Mouse (Mus musculus) forebrain, embryonic 14.5 days (tissue): ENCODE data around the gene Klf7. TPM values are rescaled to one million over a fixed set of nuclear protein-coding genes. Genes with fewer than 3 reads are reported as not detected.
A peak's percentile ranks its signal among the peaks of the same experiment; 100 is the strongest.

Experiments used
- ATAC-seq: fragments of 200-750 bp; cut with Nextera tagmentation; 2 replicates; pipeline ENCODE4 v1.8.0; 2017; ENCODE audit warnings: mild to moderate bottlenecking, moderate library complexity
- DNase-seq: peaks from one replicate; pipeline ENCODE4 v3.0.0-alpha.2; 2015; ENCODE audit warnings: low spot score
- H3K27ac ChIP-seq: fragments of 300-500 bp; sonication (generic); 2 replicates; pipeline ENCODE4 v1.5.1; 2014; ENCODE audit warnings: low read depth, mild to moderate bottlenecking, control low read depth, low read length, moderate library complexity
- H3K27me3 ChIP-seq: fragments of 300-500 bp; sonication (generic); replicated peaks from 2 replicates; pipeline ENCODE4 v1.6.1; 2014; ENCODE audit warnings: low read length, control low read depth, mixed read lengths; ENCODE audit not compliant: control insufficient read depth, insufficient read depth
- H3K36me3 ChIP-seq: fragments of 300-500 bp; sonication (generic); 2 replicates; pipeline ENCODE4 v1.6.1; 2014; ENCODE audit warnings: low read length, control low read depth; ENCODE audit not compliant: control insufficient read depth, insufficient read depth
- H3K4me1 ChIP-seq: fragments of 300-500 bp; sonication (generic); 2 replicates; pipeline ENCODE4 v1.6.1; 2014; ENCODE audit warnings: antibody characterized with exemption, low read length, control low read depth; ENCODE audit not compliant: control insufficient read depth, insufficient read depth
- H3K4me2 ChIP-seq: fragments of 300-500 bp; sonication (generic); 2 replicates; pipeline ENCODE4 v1.6.1; 2014; ENCODE audit warnings: mild to moderate bottlenecking, control low read depth, low read length
- H3K4me3 ChIP-seq: fragments of 300-500 bp; sonication (generic); 2 replicates; pipeline ENCODE4 v1.5.1; 2014; ENCODE audit warnings: low read depth, low read length, control low read depth
- H3K9ac ChIP-seq: fragments of 300-500 bp; sonication (generic); 2 replicates; pipeline ENCODE4 v1.6.1; 2014; ENCODE audit warnings: mild to moderate bottlenecking, low read length, control low read depth, moderate library complexity
- H3K9me3 ChIP-seq: fragments of 300-500 bp; sonication (generic); replicated peaks from 2 replicates; pipeline ENCODE4 v1.6.1; 2016; ENCODE audit warnings: low read length, control low read depth, mixed read lengths; ENCODE audit not compliant: control insufficient read depth
- WGBS: fragments of 180-500 bp; shearing (Covaris S2); extraction: QIAGEN DNeasy Blood & Tissue Kit; methylation state at CpG from one replicate; pipeline ENCODE4 v1.1.7; 2014; 5-methylcytosine and 5-hydroxymethylcytosine counted together
- polyA plus RNA-seq: library from polyadenylated mRNA; unstranded; fragments of >200 nt; fragmentation: Nextera tagmentation; extraction: Ambion mirVana; gene quantifications from 2 replicates; pipeline ENCODE4 v1.2.1, GENCODE M21; 2014

Gene Klf7
- polyA plus RNA-seq, 1 experiment from 2014 or later = 63.1 TPM

DNA sequence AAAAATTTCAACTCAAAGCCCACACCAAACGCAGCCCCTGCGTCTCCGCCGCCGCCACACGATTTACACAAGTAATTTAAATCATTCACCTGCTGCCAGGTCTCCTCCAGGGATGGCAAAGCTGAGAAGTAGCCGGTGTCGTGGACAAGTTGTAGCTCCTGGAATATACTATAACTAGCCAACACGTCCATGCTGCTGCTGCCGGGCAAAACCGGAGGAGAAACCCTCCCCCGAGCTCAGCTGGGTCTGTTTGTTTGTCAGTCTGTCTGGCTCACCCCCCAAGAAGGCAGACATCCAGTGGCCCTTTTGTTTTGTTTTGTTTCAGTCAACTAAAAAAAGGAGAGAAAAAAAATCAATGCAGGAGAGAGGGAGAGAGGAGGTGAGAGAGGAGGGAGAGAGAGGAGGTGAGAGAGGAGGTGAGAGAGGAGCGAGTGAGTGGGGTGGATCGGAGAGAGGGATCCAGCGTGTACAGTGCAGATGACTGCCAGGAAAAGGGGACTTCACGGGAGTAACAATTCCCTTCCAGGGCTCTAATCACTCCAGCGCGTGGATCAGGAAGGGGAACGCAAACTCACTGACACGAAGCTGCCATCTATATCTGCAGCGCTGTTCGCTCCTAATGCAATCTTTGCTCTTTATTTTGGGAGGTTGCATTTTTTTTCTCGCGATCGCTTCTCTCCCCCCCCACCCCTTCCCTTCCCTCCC, 1.1 kb downstream of the Klf7 start:
- WGBS = under 1% methylated on average over 23 of the region's 25 CpGs
- Histone ChIP-seq H3K36me3 (no peaks in the 10 kb centered on the region), H3K4me1 (peaks cover 25% of the 10 kb centered on the region), H3K4me2 (peak overlapping the region; percentile 59), H3K27me3 (no peaks in the 10 kb centered on the region), H3K27ac (peak overlapping the region; percentile 100), H3K9me3 (no peaks in the 10 kb centered on the region), H3K4me3 (peak overlapping the region; percentile 72), H3K9ac (peak overlapping the region; percentile 91)
- DNase-seq (no peak), ATAC-seq (peak; percentile 52)

DNA sequence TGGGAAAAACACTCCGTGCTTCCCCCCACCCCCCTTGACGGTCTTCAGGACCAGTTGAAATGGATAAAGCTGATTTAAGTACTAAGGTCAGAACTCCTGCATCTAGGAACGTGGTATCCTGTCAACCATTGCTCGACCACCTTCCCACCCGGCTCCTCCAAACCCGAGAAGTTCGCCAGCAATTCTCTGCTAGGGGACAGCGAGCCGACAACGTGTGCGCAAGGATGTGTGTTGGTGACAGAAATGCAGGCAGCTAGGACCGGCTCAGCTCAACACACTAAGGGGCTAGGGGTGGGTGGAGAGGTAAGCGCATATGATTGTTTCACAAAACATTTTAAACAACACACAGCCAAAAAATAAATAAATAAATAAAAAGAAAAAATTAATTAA, 1.7 kb downstream of the Klf7 start:
- Histone ChIP-seq H3K36me3 (no peaks in the 10 kb centered on the region), H3K27ac (peak overlapping the region; percentile 100), H3K4me3 (peak overlapping the region; percentile 72), H3K4me1 (peaks cover 29% of the 10 kb centered on the region), H3K4me2 (peak overlapping the region; percentile 59), H3K9ac (peak overlapping the region; percentile 91), H3K27me3 (no peaks in the 10 kb centered on the region), H3K9me3 (no peaks in the 10 kb centered on the region)
- WGBS = 1% methylated on average over 13 of the region's 13 CpGs
- peak; percentile 69 for DNase-seq
- ATAC-seq = no peak

DNA sequence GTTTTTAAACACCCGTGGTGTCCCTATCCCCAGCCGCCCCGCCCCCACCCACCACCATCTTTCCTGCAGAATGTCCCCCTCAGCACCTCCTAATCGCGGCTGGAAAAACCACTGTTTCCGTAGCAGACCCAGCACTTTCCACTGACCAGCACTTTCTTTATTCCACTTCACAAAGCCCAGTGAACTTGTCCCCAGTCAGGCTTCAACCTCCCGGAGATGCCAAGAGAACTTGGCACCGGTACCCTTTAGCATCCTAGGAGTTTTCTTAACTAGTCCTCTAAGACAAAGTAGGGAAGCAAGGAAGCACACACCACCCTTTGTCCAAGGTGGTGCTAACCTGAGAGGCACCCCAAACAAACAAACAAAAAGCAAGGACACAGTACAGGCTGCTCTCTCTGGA, 2.2 kb downstream of the Klf7 start:
- WGBS = 0% methylated on average over 8 of the region's 8 CpGs
- Histone ChIP-seq H3K4me2 (peak overlapping the region; percentile 59), H3K4me3 (peak overlapping the region; percentile 72), H3K4me1 (peaks cover 29% of the 10 kb centered on the region), H3K9ac (peak overlapping the region; percentile 91), H3K9me3 (no peaks in the 10 kb centered on the region), H3K27me3 (no peaks in the 10 kb centered on the region), H3K27ac (peak overlapping the region; percentile 100), H3K36me3 (no peaks in the 10 kb centered on the region)
- ATAC-seq (no peak), DNase-seq (peak; percentile 38)

DNA sequence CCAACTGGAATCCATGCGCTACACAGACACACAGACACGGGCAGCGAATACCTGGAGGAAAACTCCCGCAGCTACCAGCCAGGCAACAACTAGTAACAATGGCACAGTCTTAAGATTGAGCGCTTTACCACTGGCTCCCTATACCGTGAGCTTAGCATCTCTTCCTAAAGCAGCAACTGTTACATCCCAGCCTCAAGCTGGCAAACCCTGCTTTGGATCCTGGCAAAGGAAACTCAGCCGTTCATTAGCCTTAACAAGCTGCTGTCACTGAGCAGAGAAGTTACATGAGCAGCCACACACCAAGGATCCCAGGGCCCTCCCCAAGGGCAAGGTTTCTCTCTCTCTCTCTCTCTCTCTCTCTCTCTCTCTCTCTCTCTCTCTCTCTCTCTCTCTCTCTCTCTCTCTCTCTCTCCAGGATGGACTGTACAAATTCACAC, 2.7 kb downstream of the Klf7 start:
- Histone ChIP-seq H3K4me3 (peak overlapping the region; percentile 72), H3K9me3 (no peaks in the 10 kb centered on the region), H3K27me3 (no peaks in the 10 kb centered on the region), H3K27ac (peak overlapping the region; percentile 100), H3K9ac (peak overlapping the region; percentile 91), H3K4me1 (peaks cover 30% of the 10 kb centered on the region), H3K36me3 (no peaks in the 10 kb centered on the region), H3K4me2 (peak overlapping the region; percentile 59)
- peak; percentile 0; the same call in 1 of the 2 replicates for ATAC-seq
- DNase-seq = peak; percentile 91
- WGBS = 2% methylated on average over 7 of the region's 7 CpGs

DNA sequence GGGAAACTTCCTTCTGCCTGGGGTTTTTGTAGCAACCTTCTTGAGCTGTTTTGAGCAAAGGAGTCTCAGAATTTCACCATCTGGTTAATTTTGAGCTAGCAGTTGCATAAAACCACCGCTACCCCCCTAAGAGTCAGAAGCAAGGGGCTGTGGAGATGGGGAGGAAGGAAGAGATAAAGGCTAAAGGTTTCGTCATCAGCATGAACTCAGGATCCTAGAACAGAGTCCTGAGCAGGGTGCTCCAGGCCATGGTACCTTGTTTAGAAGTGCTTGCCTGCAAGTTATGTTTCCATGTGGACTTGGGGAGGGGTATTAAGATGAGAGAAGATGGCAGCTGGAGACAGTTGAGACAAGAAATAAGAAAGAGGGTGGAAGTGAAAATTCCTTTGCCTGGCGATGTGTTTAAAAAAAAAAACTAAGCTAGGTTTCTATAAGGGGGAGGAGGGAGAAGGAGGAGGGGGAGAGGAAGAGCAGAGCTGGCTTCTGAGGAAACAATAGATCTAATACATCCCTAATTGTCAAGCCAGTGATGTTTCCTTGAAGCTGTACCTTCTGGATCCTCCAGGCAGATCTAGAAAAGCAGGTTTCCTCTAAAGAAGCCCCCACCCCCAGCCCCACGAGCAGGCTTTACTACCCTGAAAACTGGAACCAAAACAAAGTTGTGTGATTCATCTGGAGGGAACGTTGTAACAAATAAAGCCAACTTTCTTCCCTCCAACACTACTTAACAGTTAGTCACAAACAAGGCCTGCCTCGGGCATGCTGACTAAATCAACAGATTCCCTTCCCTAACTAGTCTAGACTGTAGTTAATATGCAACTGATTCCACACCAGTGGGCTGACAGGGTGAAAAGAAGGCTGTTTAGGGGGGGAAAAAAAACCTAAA, 3.6 kb downstream of the Klf7 start:
- DNase-seq (peak; percentile 49), ATAC-seq (no peak)
- no peaks in the 10 kb centered on the region for H3K9me3 ChIP-seq
- H3K36me3 ChIP-seq = no peaks in the 10 kb centered on the region
- H3K4me2 ChIP-seq = peak overlapping the region; percentile 59
- no peaks in the 10 kb centered on the region for H3K27me3 ChIP-seq
- H3K27ac ChIP-seq = peak overlapping the region; percentile 100
- peak overlapping the region; percentile 91 for H3K9ac ChIP-seq
- peaks cover 35% of the 10 kb centered on the region for H3K4me1 ChIP-seq
- peak overlapping the region; percentile 72 for H3K4me3 ChIP-seq
- WGBS = 33% methylated on average over 6 of the region's 6 CpGs

DNA sequence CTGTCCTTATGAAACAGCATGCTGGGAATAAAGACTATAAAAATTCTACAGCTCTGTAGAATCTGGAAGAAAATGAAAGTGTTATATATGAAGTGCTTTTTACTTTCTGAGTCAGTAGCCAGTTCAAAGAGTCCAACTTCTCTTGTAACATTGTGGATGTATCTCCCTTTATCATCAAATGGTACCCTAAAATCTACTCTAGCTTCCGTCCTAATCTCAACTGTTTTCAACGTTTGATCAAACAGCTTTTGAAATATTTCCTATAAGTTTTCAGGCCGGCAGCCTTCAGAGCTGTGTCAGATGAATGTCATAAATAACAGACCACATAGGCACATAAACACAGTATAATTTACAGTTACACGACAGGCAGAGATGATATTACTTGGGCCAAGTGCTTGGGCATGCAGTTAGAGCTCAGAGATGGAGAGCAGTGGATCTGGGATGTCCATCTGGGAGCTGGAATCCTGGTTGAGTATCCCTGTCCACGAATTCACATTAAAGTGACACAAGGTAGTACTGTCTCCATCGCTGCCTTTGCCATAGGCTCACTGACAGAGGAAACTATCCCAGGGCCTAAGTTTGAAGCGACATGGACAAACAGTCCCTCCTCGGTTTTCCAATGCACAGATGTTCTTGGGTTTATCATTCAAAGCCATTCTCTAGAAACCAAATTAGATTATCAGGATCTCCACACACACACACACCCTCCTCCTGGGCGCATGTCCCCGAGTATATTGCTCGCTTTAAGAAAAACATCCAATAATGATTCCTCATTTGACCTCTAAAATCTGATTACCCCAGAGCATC, 4.4 kb downstream of the Klf7 start:
- WGBS = 80% methylated on average over 11 of the region's 11 CpGs
- Histone ChIP-seq H3K4me3 (peak overlapping the region; percentile 72), H3K36me3 (no peaks in the 10 kb centered on the region), H3K9me3 (no peaks in the 10 kb centered on the region), H3K27ac (peak overlapping the region; percentile 100; the same call in 1 of the 2 replicates), H3K4me2 (peak overlapping the region; percentile 59), H3K9ac (peak overlapping the region; percentile 91), H3K27me3 (no peaks in the 10 kb centered on the region), H3K4me1 (peaks cover 34% of the 10 kb centered on the region)
- ATAC-seq (no peak), DNase-seq (no peak)

DNA sequence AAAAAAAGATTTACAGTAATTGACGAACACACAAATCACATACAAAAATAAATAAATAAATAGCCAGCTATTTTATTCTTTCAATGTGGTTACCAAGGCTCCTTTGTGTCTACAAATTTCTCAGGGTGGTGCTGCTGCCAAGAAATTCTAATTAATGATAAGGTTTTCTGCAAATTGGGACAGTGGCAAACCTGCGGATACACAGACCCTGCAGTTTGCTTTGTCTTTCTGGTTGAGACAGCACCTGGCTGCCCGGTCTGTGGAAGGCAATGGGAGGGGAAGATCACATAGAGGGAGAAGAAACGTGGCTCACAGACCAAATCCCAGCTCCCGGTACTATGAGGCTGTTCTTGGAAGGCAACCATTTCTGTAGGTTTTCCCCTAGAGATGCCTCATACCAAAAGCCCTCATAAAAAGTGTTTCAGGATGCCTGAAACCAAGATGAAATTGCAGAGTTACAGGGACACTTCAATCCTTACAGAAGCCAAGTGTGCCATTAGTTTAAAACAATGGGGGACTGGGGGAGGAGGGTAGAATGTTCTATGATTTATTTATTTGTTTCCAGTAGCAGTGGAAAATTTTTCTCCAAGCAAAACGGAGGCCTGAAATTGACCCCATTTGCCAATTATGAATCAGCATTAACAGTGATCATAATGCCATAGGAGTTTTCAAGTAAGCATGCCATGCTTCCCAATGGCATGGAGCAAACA, 5.2 kb downstream of the Klf7 start:
- ATAC-seq (no peak), DNase-seq (peak; percentile 54)
- Histone ChIP-seq H3K27ac (no peak overlapping the region; the same call in 1 of the 2 replicates), H3K27me3 (no peaks in the 10 kb centered on the region), H3K4me2 (peak overlapping the region; percentile 59), H3K9ac (peak overlapping the region; percentile 49), H3K4me3 (peak overlapping the region; percentile 72), H3K4me1 (peaks cover 30% of the 10 kb centered on the region), H3K36me3 (no peaks in the 10 kb centered on the region), H3K9me3 (no peaks in the 10 kb centered on the region)
- WGBS = 17% methylated on average over 6 of the region's 6 CpGs

DNA sequence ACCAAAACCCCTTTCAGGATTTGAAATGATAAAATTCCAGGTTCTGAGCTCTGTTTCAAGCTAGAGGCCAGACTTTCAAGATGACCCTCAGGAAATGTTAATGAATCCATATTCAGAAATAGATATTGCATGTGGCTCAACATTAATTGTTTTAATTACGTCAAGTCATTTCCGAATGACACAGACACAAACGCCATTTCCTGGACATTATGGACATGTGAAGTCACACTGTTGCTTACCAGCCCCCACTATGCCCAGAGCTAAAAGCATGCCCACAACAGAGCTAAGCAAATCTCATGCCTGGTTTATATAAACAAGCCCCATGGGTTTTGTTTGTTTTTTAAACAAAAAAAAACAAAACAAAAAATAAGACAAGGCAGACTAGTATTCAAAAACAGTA, 7.5 kb downstream of the Klf7 start:
- Histone ChIP-seq H3K27ac (no peak overlapping the region), H3K27me3 (no peaks in the 10 kb centered on the region), H3K9ac (no peak overlapping the region), H3K4me1 (peaks cover 33% of the 10 kb centered on the region), H3K9me3 (no peaks in the 10 kb centered on the region), H3K4me2 (no peak overlapping the region), H3K36me3 (no peaks in the 10 kb centered on the region), H3K4me3 (no peak overlapping the region)
- 86% methylated on average over 3 of the region's 3 CpGs for WGBS
- DNase-seq (no peak), ATAC-seq (no peak)
